Mouse (Mus musculus) mouse embryonic stem cell (cell line): ENCODE results near the gene Vwa5b1.

ENCODE experiments used
- in situ Hi-C, 2 experiments: fragments of 300-500 bp; cut with MboI; formaldehyde crosslinking; loops; 1 replicate in 1 of 2; 3 replicates in 1 of 2; pipeline ENCODE4 v1.14.3; 2019 to 2020; ENCODE audit warnings: low sequenced_read_pairs in 2 of 2, low pct_unique_long_range_greater_than_20kb in 1 of 2, mixed read lengths in 1 of 2; ENCODE audit not compliant: unreplicated experiment in 1 of 2

Vwa5b1 gene

DNA sequence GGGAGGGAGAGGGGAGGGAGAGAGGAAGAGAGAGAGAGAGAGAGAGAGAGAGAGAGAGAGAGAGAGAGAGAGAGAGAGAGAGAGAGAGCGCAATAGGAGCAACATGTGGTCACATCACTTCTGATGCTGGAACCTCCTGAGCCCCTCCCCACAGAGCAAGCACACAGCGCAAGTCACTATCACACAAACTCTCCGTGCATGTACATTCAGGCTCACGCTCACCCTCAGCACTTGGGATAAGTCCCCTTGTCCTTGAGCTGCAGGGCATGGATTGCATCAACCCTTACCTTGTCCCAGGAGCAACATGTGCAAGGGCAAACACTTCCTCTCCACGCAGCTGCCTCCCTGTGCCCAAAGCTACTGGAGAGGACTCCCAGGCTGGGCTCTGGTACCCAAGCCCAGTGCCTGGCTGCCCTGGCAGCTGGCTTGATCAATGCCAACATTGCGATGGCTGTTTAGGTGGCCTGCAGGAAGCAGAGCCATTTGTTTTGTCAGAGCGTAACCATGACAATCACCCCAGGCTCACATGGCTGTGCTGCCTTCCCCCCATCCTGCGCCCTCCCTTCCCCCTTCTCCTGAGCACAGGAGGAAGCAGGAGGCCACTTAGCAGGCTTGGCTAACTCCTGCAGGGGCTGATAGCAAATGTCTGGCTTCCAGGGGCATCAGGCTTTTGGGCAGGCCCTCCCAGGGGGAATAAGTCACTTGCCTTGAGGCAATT, at the start of gene Vwa5b1:
TSS of gene Vwa5b1 (minus strand) at position 457 of the 718 bp plus-strand sequence.
- in situ Hi-C loops, result no loop called here

GRCm38 (mm10) chr4:138682760-138683159, 47.1 kb upstream of the Vwa5b1 start:
- in situ Hi-C loops, result no loop called here

- in situ Hi-C loops, result no loop called here
These were observed 44.4 kb upstream of the Vwa5b1 start for GRCm38 (mm10) chr4:138680124-138680523.

- in situ Hi-C loops, result no loop called here
These were observed 41.9 kb upstream of the Vwa5b1 start for GRCm38 (mm10) chr4:138677579-138677978.

DNA sequence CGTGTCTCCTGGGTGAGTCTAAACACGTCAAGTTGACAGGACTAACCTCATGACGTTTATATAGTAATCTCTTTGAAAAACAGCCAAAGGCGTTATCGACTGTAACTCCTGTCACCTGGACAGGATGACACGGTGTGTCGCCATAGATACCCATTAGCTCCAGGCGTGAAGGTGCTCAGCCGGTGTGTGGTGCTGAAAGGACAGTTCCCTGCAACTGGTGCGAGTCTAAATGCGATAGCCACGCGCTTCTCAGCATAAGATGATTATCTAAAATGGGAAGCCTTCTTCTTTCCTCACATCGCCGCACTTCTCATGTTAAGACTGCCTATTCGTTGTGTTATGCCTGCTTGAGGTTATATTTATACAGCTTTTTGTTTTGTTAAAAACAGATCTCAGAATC, 40.8 kb upstream of the Vwa5b1 start:
- in situ Hi-C loops, result no loop called here

GRCm38 (mm10) chr4:138672160-138672559, 36.5 kb upstream of the Vwa5b1 start:
- in situ Hi-C loops, result no loop called here

DNA sequence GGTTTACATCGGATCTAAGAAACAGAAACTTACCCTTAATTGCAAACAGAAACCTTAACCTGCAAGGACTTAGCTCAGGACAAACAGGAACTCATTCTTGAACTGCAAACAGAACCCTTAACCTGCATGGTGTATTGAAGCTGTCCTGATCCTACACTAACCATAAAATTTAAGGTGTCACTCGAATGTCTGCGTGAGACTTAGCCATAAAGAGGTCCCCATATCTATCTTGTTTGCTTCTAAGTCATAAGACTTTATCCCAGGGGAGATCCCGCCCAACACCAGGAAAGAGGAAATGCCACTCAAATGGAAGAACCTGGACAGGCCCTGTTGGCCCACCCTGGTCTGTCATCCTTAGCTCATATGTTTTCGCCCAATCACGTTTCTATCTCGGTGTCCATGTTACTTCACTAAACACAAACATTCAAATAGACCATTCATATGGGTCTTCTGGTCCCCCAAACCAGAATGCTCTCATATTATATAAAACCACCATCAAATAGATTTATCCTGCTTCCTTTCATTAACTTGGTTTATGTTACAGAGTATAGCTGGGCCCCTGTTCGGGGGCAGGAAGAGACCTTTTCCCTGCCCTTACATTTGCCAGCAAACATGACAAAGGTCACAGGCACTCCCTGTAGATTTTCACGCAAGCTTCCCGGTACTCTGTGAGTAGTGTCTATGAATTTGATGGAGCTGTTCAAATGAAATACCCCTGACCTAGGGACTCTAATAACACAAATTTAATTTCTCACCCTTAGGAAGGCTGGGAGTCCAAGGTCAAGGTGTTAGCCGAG, 34.6 kb upstream of the Vwa5b1 start:
- in situ Hi-C loops, result no loop called here

- in situ Hi-C loops, result no loop called here
These were observed 30.8 kb upstream of the Vwa5b1 start for GRCm38 (mm10) chr4:138666521-138666920.

DNA sequence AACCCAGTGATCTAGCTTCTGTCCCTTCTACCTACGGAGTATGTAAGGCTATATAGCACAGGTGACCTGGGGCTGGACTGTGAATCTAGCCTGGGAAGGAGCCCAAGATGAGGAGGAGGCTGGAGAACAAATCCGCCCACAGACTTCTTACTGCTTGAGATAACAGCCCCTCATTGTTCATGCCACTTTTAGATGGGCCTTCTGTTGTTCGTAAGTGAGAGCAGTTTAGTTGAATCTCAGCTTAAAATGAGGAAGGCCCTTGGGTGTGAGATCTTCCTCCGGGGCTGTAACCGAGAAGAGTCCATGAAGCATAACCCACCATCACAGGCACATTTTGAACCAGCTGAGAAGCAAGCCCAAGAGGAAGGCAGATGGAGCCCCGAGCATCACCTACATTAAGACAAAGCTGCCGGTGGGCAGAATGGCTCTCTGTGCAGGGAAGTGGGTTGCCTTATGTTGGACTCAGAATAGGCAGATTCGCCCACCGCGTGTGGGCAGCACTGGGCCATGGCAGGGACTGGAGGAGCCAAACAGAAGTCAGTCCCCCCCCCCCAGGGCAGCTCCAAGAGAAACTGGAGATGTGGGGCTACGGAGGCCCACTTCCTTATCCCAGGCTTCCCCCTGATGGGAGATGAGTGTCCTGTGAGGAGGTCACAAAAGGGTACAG, 24.4 kb upstream of the Vwa5b1 start:
- in situ Hi-C loops, result no loop called here

GRCm38 (mm10) chr4:138653056-138653455, 17.4 kb upstream of the Vwa5b1 start:
- in situ Hi-C loops, result no loop called here

DNA sequence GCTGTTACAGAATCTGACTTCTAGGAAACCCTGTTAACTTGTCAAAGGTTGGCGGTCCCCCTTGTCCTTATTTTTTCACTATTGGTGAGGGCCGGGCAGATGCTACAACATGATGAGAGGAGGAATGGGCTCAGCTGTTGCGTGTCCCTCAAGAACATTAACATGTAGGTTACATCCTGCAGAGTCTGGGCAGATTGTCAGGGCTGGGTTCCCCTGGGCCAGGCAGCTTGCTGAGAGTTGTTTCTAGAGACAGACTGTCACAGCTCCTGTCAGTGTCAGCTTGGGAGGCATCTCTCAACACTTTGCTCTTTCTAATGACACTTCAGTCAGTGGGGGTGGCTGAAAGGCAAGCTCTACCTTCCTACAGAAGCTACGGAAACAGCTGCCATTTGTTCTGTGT, 16.2 kb upstream of the Vwa5b1 start:
- in situ Hi-C loops, result no loop called here

DNA sequence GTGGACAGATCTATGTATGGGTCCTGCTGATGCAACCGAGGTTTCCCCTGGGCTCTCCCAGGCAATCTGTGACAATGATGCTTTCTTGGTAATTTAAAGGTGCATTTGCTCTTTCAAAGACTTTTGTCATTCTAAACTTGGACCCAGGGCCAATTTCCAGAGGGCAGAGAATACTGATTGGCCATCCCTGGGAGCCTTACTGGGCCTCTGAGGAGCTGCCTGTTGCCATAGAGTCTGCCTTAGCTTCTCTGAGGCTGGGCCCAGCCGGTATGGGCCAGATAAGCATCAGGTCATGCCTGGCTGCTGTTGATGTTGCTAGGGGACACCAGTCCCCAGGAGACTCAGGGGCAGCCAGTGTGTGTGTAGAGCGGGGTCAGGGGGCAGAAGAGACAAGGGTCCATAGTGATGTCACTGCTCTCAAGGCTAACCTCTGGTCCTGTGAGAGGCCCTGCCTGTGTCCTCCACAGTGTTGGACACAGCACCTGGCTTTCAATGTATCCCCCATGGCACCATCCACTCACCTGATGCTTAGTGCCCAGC, 12.5 kb upstream of the Vwa5b1 start:
- in situ Hi-C loops, result no loop called here

DNA sequence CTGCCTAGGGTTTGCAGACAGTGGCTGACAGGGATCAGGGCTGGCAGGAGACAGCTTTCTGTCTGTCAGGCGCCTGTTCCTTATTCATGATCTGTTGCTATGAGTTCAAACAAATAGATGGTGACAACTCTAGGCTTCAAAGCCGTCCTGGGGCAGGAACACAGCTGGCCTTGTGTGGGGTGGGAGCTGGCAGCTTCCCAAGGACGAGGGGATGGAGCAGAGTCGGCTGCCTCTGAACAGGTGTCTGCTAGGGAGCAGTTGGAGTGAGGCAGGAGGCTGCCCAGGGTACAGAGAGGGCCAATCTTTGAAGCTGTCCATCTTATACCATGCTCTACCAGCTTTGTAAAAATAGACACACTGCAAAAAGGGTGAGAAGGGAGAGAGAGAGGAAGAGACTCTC, 6.6 kb upstream of the Vwa5b1 start:
- in situ Hi-C loops, result no loop called here

GRCm38 (mm10) chr4:138636146-138636511, 445 bp upstream of the Vwa5b1 start:
- in situ Hi-C loops, result no loop called here

- in situ Hi-C loops, result no loop called here
These were observed 7.4 kb downstream of the Vwa5b1 start for GRCm38 (mm10) chr4:138628256-138628655.

GRCm38 (mm10) chr4:138614454-138614853, 21.2 kb downstream of the Vwa5b1 start:
- in situ Hi-C loops, result no loop called here

- in situ Hi-C loops, result no loop called here
These were observed 33.8 kb downstream of the Vwa5b1 start for GRCm38 (mm10) chr4:138601926-138602325.

GRCm38 (mm10) chr4:138597904-138598347, 37.8 kb downstream of the Vwa5b1 start:
- in situ Hi-C loops, result no loop called here
